Mouse (Mus musculus) erythroblast, embryonic 14.5 days (primary cell): ENCODE results near the gene Ptpn3.

Source experiments
- GATA1 ChIP-seq: IDR thresholded peaks from 2 replicates; pipeline ENCODE4 v1.6.1; 2012; ENCODE audit warnings: low read length, inconsistent platforms, mixed read lengths
- TAL1 ChIP-seq: IDR thresholded peaks from 3 replicates; pipeline ENCODE4 v1.6.1; 2012; ENCODE audit warnings: low read length, inconsistent platforms, mixed read lengths

DNA sequence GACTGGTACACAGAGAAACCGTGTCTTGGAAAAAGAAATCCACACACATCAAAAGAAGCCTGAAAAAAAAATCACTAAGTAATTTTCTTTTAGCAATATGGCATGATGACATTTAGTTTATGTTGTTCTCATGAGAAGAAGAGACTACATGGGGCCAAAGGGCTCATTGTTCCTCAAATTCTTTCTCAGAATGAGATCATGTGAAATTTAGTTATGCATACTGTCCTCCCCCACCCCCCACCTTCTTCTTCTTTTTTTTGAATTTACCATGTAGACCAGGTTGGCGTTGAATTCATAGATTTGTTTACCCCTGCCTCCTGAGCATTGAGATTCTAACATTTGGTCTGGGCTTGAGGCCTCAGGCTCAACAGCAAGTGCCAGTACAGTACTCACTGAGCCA lies 111.8 kb downstream of the Ptpn3 start:
- no peak for TF ChIP-seq GATA1
- TF ChIP-seq TAL1, result no peak
